Mouse (Mus musculus) mouse embryonic stem cell (cell line): ENCODE measurements around the gene Bmpr1b.

Experiments
- in situ Hi-C, 2 experiments: fragments of 300-500 bp; cut with MboI; formaldehyde crosslinking; loops; 1 replicate in 1 of 2; 3 replicates in 1 of 2; pipeline ENCODE4 v1.14.3; 2019 to 2020; ENCODE audit warnings: low sequenced_read_pairs in 2 of 2, low pct_unique_long_range_greater_than_20kb in 1 of 2, mixed read lengths in 1 of 2; ENCODE audit not compliant: unreplicated experiment in 1 of 2

The Bmpr1b gene

GRCm38 (mm10) chr3:141884190-141884589 is 285.0 kb downstream of the Bmpr1b start:
- in situ Hi-C loops, result no loop called here

- in situ Hi-C loops, result no loop called here
Measured at GRCm38 (mm10) chr3:141882496-141882895, 286.7 kb downstream of the Bmpr1b start.

GRCm38 (mm10) chr3:141872337-141873042 is 296.7 kb downstream of the Bmpr1b start:
- in situ Hi-C loops, result loop anchor here in 1 of 2 experiments (25.0 kb wide), 1 partner anchor 590 kb away; no protein-coding TSS in a partner anchor

GRCm38 (mm10) chr3:141871805-141872204 is 297.4 kb downstream of the Bmpr1b start:
- in situ Hi-C loops, result loop anchor here in 1 of 2 experiments (25.0 kb wide), 1 partner anchor 590 kb away; no protein-coding TSS in a partner anchor

- in situ Hi-C loops, result loop anchor here in 1 of 2 experiments (10.0 to 25.0 kb wide), 2 partner anchors 412 to 599 kb away; no protein-coding TSS in a partner anchor
Measured at GRCm38 (mm10) chr3:141862816-141863461, 306.3 kb downstream of the Bmpr1b start.

- in situ Hi-C loops, result loop anchor here in 1 of 2 experiments (25.0 kb wide), 1 partner anchor 605 kb away; no protein-coding TSS in a partner anchor
Measured at GRCm38 (mm10) chr3:141857123-141857522, 312.1 kb downstream of the Bmpr1b start.

GRCm38 (mm10) chr3:141854339-141854738 is 314.9 kb downstream of the Bmpr1b start:
- in situ Hi-C loops, result loop anchor here in 1 of 2 experiments (25.0 kb wide), 1 partner anchor 608 kb away; no protein-coding TSS in a partner anchor

GRCm38 (mm10) chr3:141850141-141850540 is 319.1 kb downstream of the Bmpr1b start:
- in situ Hi-C loops, result loop anchor here in 1 of 2 experiments (25.0 kb wide), 1 partner anchor 612 kb away; no protein-coding TSS in a partner anchor

- in situ Hi-C loops, result no loop called here
Measured at GRCm38 (mm10) chr3:141849206-141849605, 320.0 kb downstream of the Bmpr1b start.

GRCm38 (mm10) chr3:141838864-141839263 is 330.4 kb downstream of the Bmpr1b start:
- in situ Hi-C loops, result no loop called here

- in situ Hi-C loops, result no loop called here
Measured at GRCm38 (mm10) chr3:141831135-141831534, 338.1 kb downstream of the Bmpr1b start.

GRCm38 (mm10) chr3:141828301-141828700 is 340.9 kb downstream of the Bmpr1b start:
- in situ Hi-C loops, result no loop called here

GRCm38 (mm10) chr3:141819331-141819941 is 349.8 kb downstream of the Bmpr1b start:
- in situ Hi-C loops, result no loop called here

- in situ Hi-C loops, result no loop called here
Measured at GRCm38 (mm10) chr3:141818615-141819312, 350.5 kb downstream of the Bmpr1b start.

- in situ Hi-C loops, result no loop called here
Measured at GRCm38 (mm10) chr3:141814776-141815175, 354.4 kb downstream of the Bmpr1b start.

- in situ Hi-C loops, result no loop called here
Measured at GRCm38 (mm10) chr3:141811348-141811747, 357.9 kb downstream of the Bmpr1b start.

- in situ Hi-C loops, result no loop called here
Measured at GRCm38 (mm10) chr3:141810944-141811343, 358.3 kb downstream of the Bmpr1b start.

- in situ Hi-C loops, result no loop called here
Measured at GRCm38 (mm10) chr3:141809581-141809980, 359.6 kb downstream of the Bmpr1b start.
